Mouse (Mus musculus) liver, embryonic 14.5 days (tissue): ENCODE measurements at regions not wholly inside any gene's neighbourhood (a gene's known extent, or its start where the extent isn't known, plus 50 kb on each side); places are given as distances from the start of the nearest gene placed in this dataset.

Experiments used
- CTCF ChIP-seq: IDR thresholded peaks from 2 replicates; pipeline ENCODE4 v1.5.1; 2016; ENCODE audit warnings: antibody characterized with exemption, low read depth, control low read depth
- EP300 ChIP-seq: IDR thresholded peaks from 2 replicates; pipeline ENCODE4 v1.6.1; 2016; ENCODE audit warnings: antibody characterized with exemption, low read depth

DNA sequence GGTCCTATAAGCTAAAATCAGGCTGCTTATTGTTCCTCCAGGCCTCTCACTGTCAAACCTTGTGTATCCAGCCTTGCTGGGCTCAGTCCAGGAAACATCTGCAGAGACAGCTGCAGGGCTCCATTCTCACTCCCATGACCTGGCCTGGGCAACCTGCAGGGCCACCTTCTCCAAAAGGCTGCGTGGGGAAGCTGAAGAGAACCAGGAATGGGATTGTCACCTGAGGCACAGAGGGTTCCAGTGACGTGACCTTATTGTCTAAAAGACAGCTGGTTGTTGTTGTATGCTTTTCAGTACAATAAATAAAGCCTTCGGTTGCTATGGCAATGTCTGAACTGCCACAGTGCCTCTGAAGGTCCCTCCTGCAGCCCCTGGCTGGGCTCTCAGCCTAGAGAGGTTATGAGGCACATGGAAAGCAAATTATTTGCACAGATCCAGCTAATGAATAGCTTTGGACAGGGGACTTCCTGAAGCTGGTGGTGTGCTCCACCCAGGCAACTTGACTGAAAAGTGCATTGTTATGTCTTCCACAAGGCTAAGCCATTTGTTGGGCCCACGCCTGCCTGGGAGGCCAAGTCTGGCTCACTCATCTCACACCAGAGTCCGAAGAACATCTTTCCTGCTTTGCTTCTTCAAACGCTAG lies 250.1 kb downstream of the Ets1 start:
- TF ChIP-seq CTCF, result no peak
- no peak for TF ChIP-seq EP300
